Mouse (Mus musculus) myocyte (in vitro differentiated cells): ENCODE measurements around the gene Snx33. TPM values are rescaled to one million over a fixed set of nuclear protein-coding genes. Genes with fewer than 3 reads are reported as not detected.

Experiments used
- H3K27me3 ChIP-seq: one replicate; pipeline ENCODE4 v1.6.1; 2011; ENCODE audit not compliant: control insufficient read depth, insufficient read depth, insufficient read length
- H3K36me3 ChIP-seq: one replicate; pipeline ENCODE4 v1.6.1; 2011; ENCODE audit not compliant: control insufficient read depth, insufficient read depth
- H3K4me2 ChIP-seq: one replicate; pipeline ENCODE4 v1.6.1; 2011; ENCODE audit warnings: low read depth, control low read depth
- H3K4me3 ChIP-seq: one replicate; pipeline ENCODE4 v1.5.1; 2011; ENCODE audit warnings: mild to moderate bottlenecking, control low read depth, moderate library complexity
- H3K79me2 ChIP-seq: one replicate; pipeline ENCODE4 v1.6.1; 2011; ENCODE audit not compliant: control insufficient read depth, insufficient read depth
- H3ac ChIP-seq: one replicate; pipeline ENCODE4 v1.6.1; 2011; ENCODE audit not compliant: control insufficient read depth, insufficient read length
- CEBPB ChIP-seq: IDR thresholded peaks from 2 replicates; pipeline ENCODE4 v1.6.1; 2011; ENCODE audit warnings: mild to moderate bottlenecking, moderate library complexity; ENCODE audit not compliant: poor library complexity, insufficient read depth, severe bottlenecking
- E2F4 ChIP-seq: IDR thresholded peaks from one replicate; pipeline ENCODE4 v1.6.1; 2011; ENCODE audit warnings: mild to moderate bottlenecking, control low read depth, moderate library complexity; ENCODE audit not compliant: insufficient read depth
- MAX ChIP-seq: IDR thresholded peaks from one replicate; pipeline ENCODE4 v1.6.1; 2011; ENCODE audit warnings: low read depth, mild to moderate bottlenecking, control low read depth
- MYOD1 ChIP-seq, 3 experiments: IDR thresholded peaks; one replicate each; pipeline ENCODE4 v1.6.1; 2011; ENCODE audit warnings: control low read depth in 2 of 3, low read depth in 2 of 3, mild to moderate bottlenecking in 2 of 3, moderate library complexity in 1 of 3; ENCODE audit not compliant: insufficient read length in 2 of 3, control insufficient read depth in 1 of 3
- MYOG ChIP-seq, 3 experiments: IDR thresholded peaks; one replicate each; pipeline ENCODE4 v1.6.1; 2011; ENCODE audit warnings: control low read depth in 2 of 3, low read depth in 2 of 3, mild to moderate bottlenecking in 2 of 3; ENCODE audit not compliant: insufficient read length in 2 of 3, control insufficient read depth in 1 of 3, insufficient read depth in 1 of 3
- POLR2A ChIP-seq: IDR thresholded peaks from one replicate; pipeline ENCODE4 v1.6.1; 2011; ENCODE audit warnings: low read depth, mild to moderate bottlenecking, control low read depth, moderate library complexity; ENCODE audit not compliant: insufficient read length
- POLR2AphosphoS2 ChIP-seq: IDR thresholded peaks from one replicate; pipeline ENCODE4 v1.6.1; 2011; ENCODE audit warnings: low read depth, control low read depth; ENCODE audit not compliant: insufficient read length
- REST ChIP-seq: IDR thresholded peaks from one replicate; pipeline ENCODE4 v1.6.1; 2011; ENCODE audit warnings: mild to moderate bottlenecking, control low read depth, moderate library complexity; ENCODE audit not compliant: insufficient read depth, insufficient read length
- SRF ChIP-seq: IDR thresholded peaks from one replicate; pipeline ENCODE4 v1.6.1; 2011; ENCODE audit warnings: low read depth; ENCODE audit not compliant: control insufficient read depth, insufficient read length
- TCF12 ChIP-seq: IDR thresholded peaks from one replicate; pipeline ENCODE4 v1.6.1; 2011; ENCODE audit warnings: mild to moderate bottlenecking, control low read depth; ENCODE audit not compliant: poor library complexity, insufficient read depth, severe bottlenecking
- TCF3 ChIP-seq: IDR thresholded peaks from one replicate; pipeline ENCODE4 v1.6.1; 2011; ENCODE audit warnings: low read depth, control low read depth; ENCODE audit not compliant: insufficient read length
- USF1 ChIP-seq: IDR thresholded peaks from one replicate; pipeline ENCODE4 v1.6.1; 2011; ENCODE audit warnings: low read depth, mild to moderate bottlenecking, control low read depth, moderate library complexity
- polyA plus RNA-seq: library from polyadenylated mRNA; unstranded; fragments of >200 nt; fragmentation: generic; extraction: Trizol; gene quantifications from one replicate; pipeline ENCODE4 v1.2.1, GENCODE M21; 2012; ENCODE audit warnings: missing spikeins

Gene Snx33
- polyA plus RNA-seq, 1 experiment, result 9.4 TPM

DNA sequence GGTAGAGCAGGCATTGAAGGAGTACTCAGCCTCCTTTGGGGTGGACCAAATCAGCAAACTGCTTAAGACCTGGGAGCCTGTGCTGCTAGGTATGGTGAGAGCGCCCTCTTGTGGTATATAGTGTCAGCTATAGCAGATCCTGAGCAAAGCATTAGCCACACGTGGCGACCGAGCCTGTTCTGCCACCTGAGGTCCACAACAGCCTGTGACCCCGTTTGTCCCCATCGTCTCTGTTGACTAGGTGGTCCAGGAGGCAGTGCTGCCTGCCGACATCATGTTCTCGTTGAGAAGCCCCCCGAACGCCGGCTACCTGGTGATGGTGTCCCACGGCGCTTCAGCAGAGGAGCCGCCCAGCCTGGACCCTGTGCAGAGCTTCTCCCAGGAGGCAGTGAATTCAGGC, 38.4 kb downstream of the Snx33 start:
- TF ChIP-seq CEBPB (no peak), USF1 (no peak), TCF3 (no peak), SRF (no peak), POLR2AphosphoS2 (no peak), E2F4 (no peak), MYOD1 (IDR thresholded peaks at IDR 0.05; ENCODE audit: control insufficient read depth in 1 of 3, insufficient read length in 2 of 3, low read depth in 2 of 3) (no peak), MYOG (IDR thresholded peaks at IDR 0.05; ENCODE audit: control insufficient read depth in 1 of 3, insufficient read depth in 1 of 3, insufficient read length in 2 of 3, low read depth in 2 of 3) (no peak), MAX (no peak)
- no peak overlapping the region for H3K4me2 ChIP-seq
- H3ac ChIP-seq, result no peak overlapping the region
- no peaks in the 10 kb centered on the region for H3K27me3 ChIP-seq
- H3K79me2 ChIP-seq, result no peaks in the 10 kb centered on the region
- no peak overlapping the region for H3K4me3 ChIP-seq
- H3K36me3 ChIP-seq, result peaks cover 21% of the 10 kb centered on the region

DNA sequence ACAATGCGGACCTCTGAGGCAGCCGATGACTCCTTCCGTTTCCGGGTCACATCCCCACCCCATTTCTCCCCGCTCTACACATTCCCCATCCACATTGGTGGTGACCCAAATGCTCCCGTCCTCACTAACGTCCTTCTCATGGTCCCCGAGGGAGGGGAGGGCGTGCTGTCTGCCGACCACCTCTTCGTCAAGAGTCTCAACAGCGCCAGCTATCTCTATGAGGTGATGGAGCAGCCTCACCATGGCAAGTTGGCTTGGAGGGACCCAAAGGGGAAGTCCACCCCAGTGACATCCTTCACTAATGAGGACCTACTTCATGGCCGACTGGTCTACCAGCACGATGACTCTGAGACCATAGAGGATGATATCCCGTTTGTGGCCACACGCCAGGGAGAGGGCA, 40.6 kb downstream of the Snx33 start:
- Histone ChIP-seq H3K4me2 (no peak overlapping the region), H3K36me3 (peaks cover 21% of the 10 kb centered on the region), H3ac (no peak overlapping the region), H3K4me3 (no peak overlapping the region), H3K79me2 (no peaks in the 10 kb centered on the region), H3K27me3 (no peaks in the 10 kb centered on the region)
- TF ChIP-seq MYOD1 (IDR thresholded peaks at IDR 0.05; ENCODE audit: control insufficient read depth in 1 of 3, insufficient read length in 2 of 3, low read depth in 2 of 3), result no peak

DNA sequence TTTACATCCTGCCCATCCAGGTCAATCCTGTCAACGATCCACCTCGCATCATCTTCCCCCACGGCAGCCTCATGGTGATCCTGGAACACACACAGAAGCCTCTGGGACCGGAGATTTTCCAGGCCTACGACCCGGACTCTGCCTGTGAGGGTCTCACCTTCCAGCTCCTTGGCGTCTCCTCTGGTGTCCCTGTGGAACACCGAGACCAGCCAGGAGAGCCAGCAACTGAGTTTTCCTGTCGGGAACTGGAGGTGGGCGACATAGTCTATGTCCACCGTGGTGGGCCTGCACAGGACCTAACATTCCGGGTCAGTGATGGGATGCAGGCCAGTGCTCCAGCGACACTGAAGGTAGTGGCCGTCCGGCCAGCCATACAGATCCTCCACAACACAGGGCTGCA, 41.6 kb downstream of the Snx33 start:
- no peak for TF ChIP-seq MAX
- no peak for TF ChIP-seq MYOD1 (IDR thresholded peaks at IDR 0.05; ENCODE audit: control insufficient read depth in 1 of 3, insufficient read length in 2 of 3, low read depth in 2 of 3)
- TF ChIP-seq POLR2A, result no peak
- no peak for TF ChIP-seq TCF12
- TF ChIP-seq MYOG (IDR thresholded peaks at IDR 0.05; ENCODE audit: control insufficient read depth in 1 of 3, insufficient read depth in 1 of 3, insufficient read length in 2 of 3, low read depth in 2 of 3), result no peak
- TF ChIP-seq TCF3, result no peak
- TF ChIP-seq CEBPB, result no peak
- no peak for TF ChIP-seq USF1
- no peak for TF ChIP-seq E2F4
- no peak overlapping the region for H3K4me2 ChIP-seq
- no peaks in the 10 kb centered on the region for H3K79me2 ChIP-seq
- no peak overlapping the region for H3K4me3 ChIP-seq
- peaks cover 21% of the 10 kb centered on the region for H3K36me3 ChIP-seq
- no peaks in the 10 kb centered on the region for H3K27me3 ChIP-seq
- no peak overlapping the region for H3ac ChIP-seq

DNA sequence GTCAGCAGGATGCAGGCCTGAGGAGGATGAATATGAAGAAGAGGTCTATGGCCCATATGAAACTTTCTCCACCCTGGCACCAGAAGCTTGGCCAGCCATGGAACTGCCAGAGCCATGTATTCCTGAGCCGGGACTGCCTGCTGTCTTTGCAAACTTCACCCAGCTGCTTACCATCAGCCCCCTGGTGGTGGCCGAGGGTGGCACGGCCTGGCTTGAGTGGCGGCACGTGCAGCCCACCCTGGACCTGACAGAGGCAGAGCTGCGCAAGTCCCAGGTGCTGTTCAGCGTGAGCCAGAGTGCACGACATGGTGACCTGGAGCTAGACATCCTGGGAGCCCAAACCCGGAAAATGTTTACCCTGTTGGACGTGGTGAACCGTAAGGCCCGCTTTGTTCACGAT, 42.1 kb downstream of the Snx33 start:
- Histone ChIP-seq H3ac (no peak overlapping the region), H3K4me2 (no peak overlapping the region), H3K27me3 (no peaks in the 10 kb centered on the region), H3K4me3 (no peak overlapping the region), H3K36me3 (peaks cover 19% of the 10 kb centered on the region), H3K79me2 (no peaks in the 10 kb centered on the region)
- no peak for TF ChIP-seq SRF
- TF ChIP-seq REST, result no peak
- peak in 1 of 3 experiments; percentile 1 for TF ChIP-seq MYOD1 (IDR thresholded peaks at IDR 0.05; ENCODE audit: control insufficient read depth in 1 of 3, insufficient read length in 2 of 3, low read depth in 2 of 3)
- peak in 1 of 3 experiments; percentile 48 for TF ChIP-seq MYOG (IDR thresholded peaks at IDR 0.05; ENCODE audit: control insufficient read depth in 1 of 3, insufficient read depth in 1 of 3, insufficient read length in 2 of 3, low read depth in 2 of 3)

DNA sequence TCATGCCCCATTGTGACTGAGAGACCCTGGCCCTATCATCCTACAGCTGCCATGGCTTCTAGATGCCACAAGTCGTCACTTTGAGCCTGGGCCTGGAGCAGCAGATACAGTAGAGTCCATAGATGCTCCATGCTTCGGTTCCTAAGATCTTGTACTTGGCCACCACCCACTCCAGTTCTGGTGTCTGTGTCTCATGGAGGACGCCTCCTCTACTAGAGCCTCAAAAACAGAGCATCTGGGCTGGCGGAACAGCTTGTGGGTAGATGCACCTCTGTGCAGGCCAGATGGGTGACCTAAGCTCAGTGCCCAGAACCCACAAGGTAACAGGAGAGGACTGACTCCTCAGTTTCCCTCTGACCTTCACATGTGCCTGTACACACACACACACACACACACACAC, 43.8 kb downstream of the Snx33 start:
- H3K36me3 ChIP-seq, result peaks cover 9% of the 10 kb centered on the region

More for the DNA sequence above, 43.8 kb downstream of the Snx33 start:
- Histone ChIP-seq H3ac (no peak overlapping the region), H3K79me2 (no peaks in the 10 kb centered on the region), H3K4me3 (no peak overlapping the region), H3K4me2 (no peak overlapping the region), H3K27me3 (no peaks in the 10 kb centered on the region)
- TF ChIP-seq SRF (no peak), USF1 (no peak), POLR2A (no peak), POLR2AphosphoS2 (no peak), CEBPB (no peak), MYOG (IDR thresholded peaks at IDR 0.05; ENCODE audit: control insufficient read depth in 1 of 3, insufficient read depth in 1 of 3, insufficient read length in 2 of 3, low read depth in 2 of 3) (no peak), MAX (no peak), TCF3 (no peak), E2F4 (no peak), TCF12 (no peak)
